Mouse (Mus musculus) CH12.LX (cell line): ENCODE results near the gene Cit. TPM values are rescaled to one million over a fixed set of nuclear protein-coding genes. Genes with fewer than 3 reads are reported as not detected.

Experiments used
- DNase-seq: peaks from one replicate; pipeline ENCODE4 v3.0.0-alpha.2; 2013; ENCODE audit errors: extremely low read depth
- H3K27ac ChIP-seq: 2 replicates; pipeline ENCODE4 v1.5.1; 2012; ENCODE audit warnings: low read depth, mild to moderate bottlenecking, control low read depth, moderate library complexity; ENCODE audit not compliant: insufficient read depth
- H3K27me3 ChIP-seq: replicated peaks from 2 replicates; pipeline ENCODE3; 2012; ENCODE audit warnings: inconsistent platforms
- H3K36me3 ChIP-seq, 2 experiments: replicated peaks in 1 of 2; 2 replicates each; pipeline versions ENCODE3 to v1.6.1; 2012; ENCODE audit warnings: inconsistent platforms in 1 of 2, low read length in 1 of 2, mild to moderate bottlenecking in 1 of 2, mixed read lengths in 1 of 2, moderate library complexity in 1 of 2; ENCODE audit not compliant: control insufficient read depth in 1 of 2, insufficient read depth in 1 of 2
- H3K4me1 ChIP-seq, 2 experiments: 2 replicates each; pipeline ENCODE4 v1.6.1; 2012; ENCODE audit warnings: inconsistent platforms in 1 of 2, moderate library complexity in 1 of 2; ENCODE audit not compliant: insufficient read depth in 2 of 2, control insufficient read depth in 1 of 2
- H3K4me2 ChIP-seq: 2 replicates; pipeline ENCODE4 v1.6.1; 2012; ENCODE audit warnings: low read depth, mild to moderate bottlenecking, control low read depth; ENCODE audit not compliant: poor library complexity, insufficient read depth, severe bottlenecking
- H3K4me3 ChIP-seq, 3 experiments: fragments of 150-350 bp in 1 of 3; sonication (generic) in 1 of 3; replicated peaks in 1 of 3; 2 replicates each; pipeline versions ENCODE3 to v1.5.1; 2011 to 2012; ENCODE audit warnings: low read depth in 2 of 3, low read length in 2 of 3, mild to moderate bottlenecking in 2 of 3, moderate library complexity in 2 of 3, control low read depth in 1 of 3, improper control_type of control experiment in 1 of 3, inconsistent platforms in 1 of 3, mixed read lengths in 1 of 3; ENCODE audit not compliant: poor library complexity in 1 of 3
- H3K79me2 ChIP-seq: replicated peaks from 2 replicates; pipeline ENCODE4 v1.6.1; 2012; ENCODE audit warnings: mild to moderate bottlenecking, moderate library complexity; ENCODE audit not compliant: control insufficient read depth, poor library complexity, insufficient read depth, severe bottlenecking; ENCODE audit errors: extremely low read depth
- H3K9ac ChIP-seq: 2 replicates; pipeline ENCODE4 v1.6.1; 2012; ENCODE audit warnings: low read depth, mild to moderate bottlenecking, control low read depth, moderate library complexity; ENCODE audit not compliant: insufficient read depth
- H3K9me3 ChIP-seq: replicated peaks from 2 replicates; pipeline ENCODE3; 2012; ENCODE audit warnings: low read length, inconsistent platforms, mixed read lengths
- E2F4 ChIP-seq: IDR thresholded peaks from 2 replicates; pipeline ENCODE4 v1.6.1; 2011; ENCODE audit warnings: low read depth, low read length, improper control_type of control experiment; ENCODE audit not compliant: insufficient replicate concordance
- ELF1 ChIP-seq: IDR thresholded peaks from 2 replicates; pipeline ENCODE4 v1.6.1; 2014; ENCODE audit warnings: low read depth, mild to moderate bottlenecking, inconsistent platforms, low read length, improper control_type of control experiment
- ETS1 ChIP-seq: conservative IDR thresholded peaks from 2 replicates; pipeline ENCODE4 v1.6.1; 2012; ENCODE audit warnings: low read depth, mild to moderate bottlenecking, inconsistent platforms, low read length, improper control_type of control experiment, moderate library complexity
- GABPA ChIP-seq: IDR thresholded peaks from 2 replicates; pipeline ENCODE4 v1.6.1; 2012; ENCODE audit warnings: low read depth, low read length, improper control_type of control experiment, inconsistent platforms; ENCODE audit not compliant: insufficient replicate concordance
- HCFC1 ChIP-seq: IDR thresholded peaks from 2 replicates; pipeline ENCODE4 v1.6.1; 2012; ENCODE audit warnings: low read depth, mild to moderate bottlenecking, inconsistent platforms, low read length, improper control_type of control experiment
- IRF4 ChIP-seq: IDR thresholded peaks from 2 replicates; pipeline ENCODE4 v1.6.1; 2014; ENCODE audit warnings: low read depth, mild to moderate bottlenecking, inconsistent platforms, low read length, improper control_type of control experiment
- JUND ChIP-seq: conservative IDR thresholded peaks from 2 replicates; pipeline ENCODE4 v1.6.1; 2011; ENCODE audit warnings: low read depth, low read length, improper control_type of control experiment
- MAX ChIP-seq: IDR thresholded peaks from 2 replicates; pipeline ENCODE4 v1.6.1; 2011; ENCODE audit warnings: low read length, improper control_type of control experiment
- MAZ ChIP-seq: IDR thresholded peaks from 2 replicates; pipeline ENCODE4 v1.6.1; 2012; ENCODE audit warnings: low read depth, mild to moderate bottlenecking, inconsistent platforms, low read length, improper control_type of control experiment, moderate library complexity
- MEF2A ChIP-seq: IDR thresholded peaks from 2 replicates; pipeline ENCODE4 v1.6.1; 2014; ENCODE audit warnings: low read depth, mild to moderate bottlenecking, inconsistent platforms, low read length, improper control_type of control experiment, borderline replicate concordance
- MYC ChIP-seq: IDR thresholded peaks from 2 replicates; pipeline ENCODE4 v1.6.1; 2011; ENCODE audit warnings: low read depth, mild to moderate bottlenecking, improper control_type of control experiment, low read length
- NELFE ChIP-seq: IDR thresholded peaks from 2 replicates; pipeline ENCODE4 v1.6.1; 2011; ENCODE audit warnings: low read depth, low read length, improper control_type of control experiment
- NRF1 ChIP-seq: IDR thresholded peaks from 2 replicates; pipeline ENCODE4 v1.6.1; 2014; ENCODE audit warnings: low read depth, mild to moderate bottlenecking, inconsistent platforms, low read length, improper control_type of control experiment, moderate library complexity
- PAX5 ChIP-seq: IDR thresholded peaks from 2 replicates; pipeline ENCODE4 v1.6.1; 2012; ENCODE audit warnings: low read length, inconsistent platforms, mixed read lengths
- POLR2AphosphoS2 ChIP-seq: IDR thresholded peaks from 2 replicates; pipeline ENCODE4 v1.6.1; 2011; ENCODE audit warnings: low read depth, low read length, improper control_type of control experiment
- RAD21 ChIP-seq: IDR thresholded peaks from 2 replicates; pipeline ENCODE4 v1.6.1; 2011; ENCODE audit warnings: low read depth, mild to moderate bottlenecking, low read length, improper control_type of control experiment, moderate library complexity
- SMC3 ChIP-seq: IDR thresholded peaks from 2 replicates; pipeline ENCODE4 v1.6.1; 2011; ENCODE audit warnings: low read depth, low read length, improper control_type of control experiment
- TBP ChIP-seq: conservative IDR thresholded peaks from 2 replicates; pipeline ENCODE4 v1.6.1; 2011; ENCODE audit warnings: low read depth, low read length, improper control_type of control experiment
- TCF12 ChIP-seq: IDR thresholded peaks from 2 replicates; pipeline ENCODE4 v1.6.1; 2014; ENCODE audit warnings: low read depth, mild to moderate bottlenecking, inconsistent platforms, low read length, improper control_type of control experiment
- UBTF ChIP-seq: IDR thresholded peaks from 2 replicates; pipeline ENCODE4 v1.6.1; 2012; ENCODE audit warnings: low read depth, mild to moderate bottlenecking, inconsistent platforms, low read length, improper control_type of control experiment, moderate library complexity
- USF1 ChIP-seq: IDR thresholded peaks from 2 replicates; pipeline ENCODE4 v1.6.1; 2014; ENCODE audit warnings: low read depth, mild to moderate bottlenecking, inconsistent platforms, low read length, improper control_type of control experiment
- ZC3H11A ChIP-seq: IDR thresholded peaks from 2 replicates; pipeline ENCODE4 v1.6.1; 2012; ENCODE audit warnings: low read depth, mild to moderate bottlenecking, inconsistent platforms, low read length, improper control_type of control experiment
- ZKSCAN1 ChIP-seq: IDR thresholded peaks from 2 replicates; pipeline ENCODE4 v1.6.1; 2012; ENCODE audit warnings: low read depth, inconsistent platforms, low read length, improper control_type of control experiment, borderline replicate concordance
- dilution Hi-C: fragments of 300-500 bp; cut with MboI; formaldehyde crosslinking; loops from 2 replicates; pipeline ENCODE4 v1.14.3; 2020; ENCODE audit warnings: low sequenced_read_pairs; ENCODE audit not compliant: extremely low pct_unique_long_range_greater_than_20kb, extremely low pct_ligation_motif_present
- in situ Hi-C: fragments of 300-500 bp; cut with MboI; formaldehyde crosslinking; loops from 3 replicates; pipeline ENCODE4 v1.14.3; 2019; ENCODE audit warnings: low sequenced_read_pairs, low pct_ligation_motif_present, low pct_unique_long_range_greater_than_20kb, mixed read lengths
- polyA plus RNA-seq: library from polyadenylated mRNA; unstranded; fragments of >175 nt; gene quantifications from 2 replicates; pipeline ENCODE4 v1.2.1, GENCODE M21; 2012; ENCODE audit warnings: low read depth; ENCODE audit not compliant: insufficient read length
- total RNA-seq, 2 experiments: library from RNA; depleted of rRNA; stranded (reverse); fragments of 300-350 nt in 1 of 2; fragments of >200 nt in 1 of 2; gene quantifications; 2 replicates each; pipeline ENCODE4 v1.2.3; 2012 to 2014

The Cit gene
- total and polyA plus RNA-seq, 3 experiments = 7.0 to 24.9 (median 16.2) TPM

DNA sequence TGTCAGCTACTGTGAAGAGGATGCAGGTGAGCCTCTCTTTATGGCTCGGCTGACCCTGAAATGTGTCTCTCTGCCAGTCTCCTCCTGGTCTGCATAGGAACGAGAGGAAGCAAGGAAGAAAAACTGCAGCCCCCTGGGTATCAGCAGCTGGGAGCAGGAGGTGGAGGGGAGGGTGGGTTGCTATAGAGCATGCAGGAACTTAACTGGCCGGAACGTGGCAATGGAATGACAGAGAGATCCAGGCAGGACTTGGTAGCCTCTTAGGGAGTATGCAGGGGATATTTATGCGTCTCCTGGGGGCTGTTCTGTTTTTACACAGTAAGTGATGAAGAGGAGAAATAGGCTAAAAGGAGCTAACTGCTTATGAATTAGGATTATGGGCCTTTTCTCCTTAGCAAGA, 48.7 kb downstream of the Cit start:
- dilution Hi-C loops = no loop called here
- Histone ChIP-seq H3K36me3 (peaks cover 26 to 89% of the 10 kb centered on the region in 2 experiments), H3K27ac (no peak overlapping the region), H3K4me3 (no peak overlapping the region), H3K4me2 (no peak overlapping the region), H3K27me3 (no peaks in the 10 kb centered on the region), H3K9me3 (no peaks in the 10 kb centered on the region)
- in situ Hi-C loops = no loop called here
- no peak for DNase-seq
- no peak for TF ChIP-seq SMC3
- TF ChIP-seq POLR2AphosphoS2 = no peak
- TF ChIP-seq ZKSCAN1 = no peak
- no peak for TF ChIP-seq ETS1
- TF ChIP-seq MEF2A = no peak
- TF ChIP-seq USF1 = no peak
- TF ChIP-seq TCF12 = no peak
- no peak for TF ChIP-seq MYC
- no peak for TF ChIP-seq JUND
- TF ChIP-seq RAD21 = no peak
- TF ChIP-seq E2F4 = no peak
- no peak for TF ChIP-seq MAX
- TF ChIP-seq ELF1 = no peak
- no peak for TF ChIP-seq GABPA
- TF ChIP-seq HCFC1 = no peak
- TF ChIP-seq IRF4 = no peak
- TF ChIP-seq NELFE = no peak
- no peak for TF ChIP-seq NRF1
- TF ChIP-seq, all 38 proteins: peak for 0
- peaks cover 12 to 39% of the 10 kb centered on the region in 2 experiments for H3K4me1 ChIP-seq
- H3K9ac ChIP-seq = no peak overlapping the region
- H3K79me2 ChIP-seq = no peaks in the 10 kb centered on the region

GRCm38 (mm10) chr5:115897036-115897435, 52.0 kb downstream of the Cit start:
- no peaks in the 10 kb centered on the region for H3K9me3 ChIP-seq
- H3K27me3 ChIP-seq = no peaks in the 10 kb centered on the region
- in situ Hi-C loops = no loop called here
- H3K79me2 ChIP-seq = no peaks in the 10 kb centered on the region
- dilution Hi-C loops = no loop called here
- no peak overlapping the region for H3K4me3 ChIP-seq
- DNase-seq = no peak
- H3K27ac ChIP-seq = no peak overlapping the region
- H3K9ac ChIP-seq = no peak overlapping the region
- H3K4me2 ChIP-seq = no peak overlapping the region
- H3K36me3 ChIP-seq = peaks cover 7 to 89% of the 10 kb centered on the region in 2 experiments
- H3K4me1 ChIP-seq = peaks cover 0 to 13% of the 10 kb centered on the region in 2 experiments; a peak in 2 of 4 replicates
- TF ChIP-seq ETS1 = no peak
- TF ChIP-seq UBTF = no peak
- no peak for TF ChIP-seq TCF12
- no peak for TF ChIP-seq MAZ
- no peak for TF ChIP-seq ZC3H11A
- no peak for TF ChIP-seq TBP
- no peak for TF ChIP-seq ELF1
- no peak for TF ChIP-seq PAX5
- TF ChIP-seq NRF1 = no peak
- TF ChIP-seq MEF2A = no peak
- TF ChIP-seq MYC = no peak
